In genomic region chr2:46985915-46986672, GRCm38 (mm10) we compare ENCODE assay signal across 16 mouse cellular contexts.
"Had no signal": no experiment of that assay in that cellular context is flagged by ENCODE, and none has a peak within 500 bp of the region (broad histone marks: within the 10 kb centered on the region; RNA-seq: fewer than 3 reads in every experiment).

No protein-coding gene starts in this region.

- H3K4me2 ChIP-seq: limb, embryonic 12.5 days; limb, embryonic 15.5 days; liver, embryonic 11.5 days; midbrain, embryonic 11.5 days; stomach, embryonic 15.5 days had no signal

- ATAC-seq: intestine, embryonic 16.5 days; liver, postnatal 0 days had no signal

- H3K9ac ChIP-seq: limb, embryonic 12.5 days; limb, embryonic 15.5 days; liver, embryonic 14.5 days; liver, postnatal 0 days; stomach, embryonic 15.5 days had no signal

- H3K27ac ChIP-seq: limb, embryonic 12.5 days; limb, embryonic 15.5 days; liver, embryonic 14.5 days; stomach, embryonic 15.5 days had no signal

- H3K36me3 ChIP-seq: limb, embryonic 12.5 days; limb, embryonic 15.5 days; stomach, embryonic 15.5 days had no signal

- H3K4me3 ChIP-seq: limb, embryonic 12.5 days; limb, embryonic 15.5 days; stomach, embryonic 15.5 days had no signal

- H3K4me1 ChIP-seq: limb, embryonic 12.5 days; limb, embryonic 15.5 days; stomach, embryonic 15.5 days had no signal

- H3K27me3 ChIP-seq: limb, embryonic 12.5 days; limb, embryonic 15.5 days; stomach, embryonic 15.5 days had no signal

- H3K9me3 ChIP-seq: limb, embryonic 12.5 days; limb, embryonic 15.5 days; stomach, embryonic 15.5 days had no signal

- DNase-seq: kidney, adult 18-20 months; kidney, adult 9 months; left cerebral cortex, postnatal 4 days; liver, postnatal 0 days; midbrain, embryonic 14.5 days; retina, postnatal 1 day; right cerebral cortex, postnatal 25 days; spleen, adult 18-20 months; thymus, postnatal 25 days had no signal
